Mouse (Mus musculus) c-Kit-positive CD71-positive TER-119-negative erythroid progenitor cells, embryonic 14.5 days (primary cell): Measurements from ENCODE around the gene Iqck.

ENCODE experiments used
- DNase-seq: peaks from one replicate; pipeline ENCODE4 v3.0.0-alpha.2; 2013; ENCODE audit warnings: low read depth

Iqck gene

DNA sequence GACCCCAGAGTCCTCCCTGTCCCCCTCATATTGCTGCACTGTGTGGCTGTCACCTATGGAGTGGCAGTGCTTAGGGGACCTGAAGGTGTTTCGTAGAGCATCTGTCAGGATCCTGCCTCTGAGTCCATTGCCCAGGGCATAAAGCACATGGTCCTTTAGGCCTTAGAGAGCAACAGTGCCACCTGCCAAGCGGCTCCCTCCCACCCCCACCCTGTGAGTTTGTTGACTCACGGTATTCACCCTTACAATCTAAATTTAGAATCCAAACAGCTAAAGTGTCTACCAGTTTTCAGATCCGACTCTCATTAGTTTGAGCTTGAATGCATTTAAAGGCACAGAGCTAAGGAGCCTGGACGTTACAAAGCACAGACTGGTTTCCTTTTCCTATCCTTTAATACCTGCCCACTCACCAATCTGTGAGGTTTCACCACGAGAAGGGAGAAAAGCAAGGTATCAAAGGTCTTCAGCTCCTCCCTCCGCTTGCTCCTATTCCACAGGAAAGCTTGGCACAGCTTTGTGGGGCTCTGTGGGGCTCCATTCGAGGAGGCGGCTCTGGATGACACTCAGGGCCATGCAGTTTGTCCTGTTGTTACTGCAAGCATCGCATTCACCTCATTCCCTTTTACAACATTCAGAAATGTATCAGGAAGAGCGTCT is 98.2 kb downstream of the Iqck start:
- no peak for DNase-seq

DNA sequence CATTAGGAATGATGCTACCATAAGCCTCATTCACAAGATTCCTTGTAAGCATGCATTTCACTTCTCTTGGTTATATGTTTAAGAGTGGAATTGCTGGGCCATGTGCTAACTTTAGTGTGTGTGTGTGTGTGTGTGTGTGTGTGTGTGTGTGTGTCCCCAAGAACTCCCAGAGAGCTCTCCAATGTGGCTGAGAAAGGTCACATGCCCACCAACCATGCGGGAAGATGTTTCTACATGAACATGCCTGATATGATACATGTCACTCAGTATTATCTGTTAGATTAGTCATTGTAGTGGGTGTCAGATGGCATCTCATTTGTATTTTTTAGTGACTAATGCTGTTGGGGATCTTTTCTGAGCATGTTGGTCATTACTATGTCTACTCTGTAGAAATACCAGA is 99.4 kb downstream of the Iqck start:
- DNase-seq, result no peak

DNA sequence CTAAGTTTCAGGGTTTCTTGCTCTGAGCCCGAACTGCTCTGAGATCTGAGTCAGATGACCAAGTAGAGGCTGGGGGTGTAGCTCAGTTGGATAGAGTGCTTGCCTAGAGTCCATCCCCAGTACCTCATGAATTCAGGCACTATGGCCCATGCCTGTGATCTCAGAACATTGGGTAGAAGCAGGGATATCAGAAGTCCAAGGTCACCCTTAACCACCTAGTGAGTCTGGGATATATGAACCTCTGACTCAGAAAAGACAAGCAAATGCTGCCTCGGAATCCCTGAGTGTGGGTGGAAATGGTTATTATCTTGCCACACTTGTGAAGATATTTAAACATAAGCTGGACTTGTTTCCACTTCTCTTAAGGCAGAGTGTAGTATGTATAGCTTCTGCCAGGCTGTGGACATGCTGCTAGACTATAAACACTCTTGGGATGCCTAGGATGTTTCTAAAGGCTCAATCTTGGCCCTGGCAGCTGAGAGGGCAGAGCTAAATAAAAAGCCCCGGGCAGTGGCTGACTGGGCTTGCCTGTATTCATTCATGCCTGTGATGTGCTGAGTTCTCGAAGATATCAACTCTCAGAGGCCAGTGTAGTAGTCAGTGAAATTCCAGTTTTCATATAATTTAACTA is 101.2 kb downstream of the Iqck start:
- DNase-seq, result no peak

DNA sequence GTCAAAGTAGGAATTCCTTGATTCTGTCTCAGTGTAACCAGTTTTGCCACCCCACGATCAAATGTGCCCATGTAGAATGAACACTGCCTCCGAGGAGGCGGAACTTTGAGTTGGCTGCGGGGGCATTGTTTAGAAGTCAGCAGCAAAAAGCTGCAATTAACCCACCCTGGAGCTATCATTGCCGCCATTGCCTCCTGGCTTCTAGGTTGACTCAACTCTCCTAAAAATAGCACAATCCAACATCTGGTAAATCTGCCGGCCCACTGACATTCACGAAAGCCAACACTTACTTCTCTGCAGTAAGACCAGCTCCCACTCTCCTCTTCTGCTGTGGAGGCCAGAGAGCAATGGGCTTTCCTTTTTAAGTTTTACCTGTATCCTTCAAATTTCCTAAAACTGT is 103.7 kb downstream of the Iqck start:
- DNase-seq, result no peak

DNA sequence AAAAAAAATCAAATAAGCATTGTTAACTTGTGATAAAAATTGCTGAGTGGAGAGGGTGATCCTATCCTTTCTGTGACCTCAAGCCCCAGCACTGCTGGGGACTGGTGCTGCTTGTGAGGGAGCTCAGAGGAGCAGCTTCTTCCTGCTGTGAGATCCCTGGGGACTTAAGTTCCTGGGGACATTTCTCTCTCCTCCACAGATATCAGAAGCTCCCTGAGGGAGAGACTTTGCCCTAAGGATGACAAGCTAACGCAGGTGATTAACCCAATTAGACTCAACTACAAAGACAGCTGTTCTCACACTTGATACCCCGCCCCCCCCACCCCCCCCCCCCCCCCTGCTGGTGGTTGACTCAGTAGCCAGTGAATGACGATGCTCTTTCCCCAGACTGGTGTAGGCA is 109.2 kb downstream of the Iqck start:
- no peak for DNase-seq

DNA sequence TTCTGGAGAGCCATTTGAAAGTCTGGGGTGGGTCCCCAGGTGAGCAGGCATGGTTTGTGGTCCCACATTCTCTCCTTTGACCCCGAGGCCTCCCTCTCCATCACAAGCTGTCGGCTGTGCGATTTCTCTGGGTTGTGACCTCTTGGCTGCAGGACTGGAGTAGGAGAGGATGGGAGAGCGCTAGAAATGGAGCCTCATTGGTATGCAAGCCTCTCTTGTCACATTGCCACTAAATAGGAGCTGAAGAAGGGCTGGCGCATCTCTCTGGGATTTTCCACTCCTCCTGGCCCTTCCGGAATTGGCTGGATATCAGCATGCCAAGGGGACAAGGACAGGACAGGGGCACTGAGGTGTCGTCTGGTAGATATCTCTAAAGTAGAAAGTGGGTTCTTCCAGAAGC is 109.6 kb downstream of the Iqck start:
- no peak for DNase-seq

DNA sequence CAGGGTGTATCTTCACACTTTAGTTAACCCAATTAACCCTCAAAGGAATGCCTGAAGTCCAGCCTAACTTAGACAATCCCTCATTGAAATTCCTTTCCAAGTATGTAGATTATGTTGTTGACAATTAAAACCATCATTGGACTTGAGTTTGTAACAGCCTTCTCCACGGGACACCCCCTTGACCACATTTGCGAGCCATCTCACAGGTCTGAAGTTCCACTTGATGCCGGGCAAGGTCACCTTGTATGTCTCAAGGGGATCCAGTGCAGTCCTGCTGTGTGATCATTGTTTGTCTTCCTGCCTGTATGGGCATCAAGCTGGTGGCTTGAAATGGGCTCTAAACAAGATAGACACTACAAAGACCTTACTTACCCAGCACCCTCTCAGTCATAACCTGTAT is 113.3 kb downstream of the Iqck start:
- no peak for DNase-seq

DNA sequence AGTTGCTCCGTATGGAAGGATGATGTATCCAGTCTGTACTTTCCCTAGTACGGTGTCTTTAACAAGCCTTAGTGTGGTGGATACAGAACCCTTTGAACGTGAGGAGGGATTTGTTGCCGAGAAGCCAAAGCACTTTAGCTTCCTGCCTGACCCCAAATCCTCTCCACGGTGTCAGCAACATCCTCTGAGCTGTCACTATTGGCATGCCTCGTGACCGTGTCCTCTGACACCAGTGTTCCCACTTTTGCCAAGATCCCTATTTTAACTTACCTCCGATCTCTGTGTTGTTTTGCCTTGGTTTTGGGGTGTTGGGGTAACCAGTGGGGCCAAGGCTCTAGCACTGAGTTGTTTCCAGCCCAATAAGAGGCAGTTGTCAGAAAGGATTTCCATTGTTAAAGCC is 115.9 kb downstream of the Iqck start:
- no peak for DNase-seq

DNA sequence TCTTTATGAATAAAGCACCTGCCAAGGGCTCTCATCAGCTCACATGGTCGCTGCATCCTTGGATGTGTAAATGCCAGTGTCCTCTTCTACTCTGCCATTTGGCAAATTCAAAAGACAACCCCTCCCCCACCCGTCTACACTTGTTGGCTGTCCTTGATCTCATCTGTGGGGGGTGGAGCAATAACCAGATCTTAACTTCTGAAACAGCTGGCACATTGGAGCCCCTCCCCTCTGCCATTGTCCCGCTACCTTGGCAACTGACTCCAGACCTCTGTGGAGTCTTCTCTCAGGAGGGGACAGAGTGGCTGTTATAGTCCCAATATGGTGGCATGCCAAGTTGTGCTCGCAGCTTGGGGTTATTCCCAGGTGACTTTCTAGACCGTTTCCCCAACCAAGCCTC is 116.8 kb downstream of the Iqck start:
- no peak for DNase-seq

DNA sequence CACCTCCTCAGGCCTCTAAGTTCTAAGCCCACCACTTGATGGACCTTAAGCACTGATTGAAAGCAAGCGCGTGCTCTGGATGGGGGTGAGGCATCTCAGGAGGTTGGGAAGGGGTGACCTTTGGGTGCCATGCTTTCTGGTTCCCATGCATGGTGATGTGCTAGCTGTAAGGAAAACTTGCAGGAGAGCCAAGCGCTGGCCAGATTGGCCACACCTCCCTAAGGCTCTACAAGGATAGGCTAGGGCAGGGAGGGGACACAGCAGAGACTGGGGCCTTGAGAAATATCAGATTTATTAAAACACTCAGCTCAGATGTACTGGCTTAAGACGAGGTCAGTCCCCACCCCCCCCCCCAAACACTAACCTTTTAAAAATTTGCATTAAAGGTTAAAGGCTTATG is 117.8 kb downstream of the Iqck start:
- DNase-seq, result no peak

DNA sequence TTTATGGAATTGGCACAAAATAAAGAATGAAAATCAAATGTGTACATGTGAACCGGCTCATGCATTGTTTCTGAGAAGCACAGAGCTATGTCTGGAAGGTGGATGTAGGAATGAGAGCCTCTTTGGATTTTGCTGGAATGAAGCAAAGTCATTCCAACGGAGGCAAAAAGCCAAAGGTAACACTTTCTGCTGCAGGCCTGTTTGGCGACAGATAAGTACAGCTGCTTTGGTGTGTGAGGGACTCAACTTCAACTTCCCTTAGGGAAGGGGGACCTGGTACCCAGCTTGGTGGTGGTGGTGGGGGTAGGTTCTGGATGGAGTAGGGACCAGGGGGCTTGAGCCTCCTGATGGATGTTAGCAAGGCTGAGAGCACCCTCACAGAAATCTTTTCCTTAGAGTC is 120.3 kb downstream of the Iqck start:
- no peak for DNase-seq

DNA sequence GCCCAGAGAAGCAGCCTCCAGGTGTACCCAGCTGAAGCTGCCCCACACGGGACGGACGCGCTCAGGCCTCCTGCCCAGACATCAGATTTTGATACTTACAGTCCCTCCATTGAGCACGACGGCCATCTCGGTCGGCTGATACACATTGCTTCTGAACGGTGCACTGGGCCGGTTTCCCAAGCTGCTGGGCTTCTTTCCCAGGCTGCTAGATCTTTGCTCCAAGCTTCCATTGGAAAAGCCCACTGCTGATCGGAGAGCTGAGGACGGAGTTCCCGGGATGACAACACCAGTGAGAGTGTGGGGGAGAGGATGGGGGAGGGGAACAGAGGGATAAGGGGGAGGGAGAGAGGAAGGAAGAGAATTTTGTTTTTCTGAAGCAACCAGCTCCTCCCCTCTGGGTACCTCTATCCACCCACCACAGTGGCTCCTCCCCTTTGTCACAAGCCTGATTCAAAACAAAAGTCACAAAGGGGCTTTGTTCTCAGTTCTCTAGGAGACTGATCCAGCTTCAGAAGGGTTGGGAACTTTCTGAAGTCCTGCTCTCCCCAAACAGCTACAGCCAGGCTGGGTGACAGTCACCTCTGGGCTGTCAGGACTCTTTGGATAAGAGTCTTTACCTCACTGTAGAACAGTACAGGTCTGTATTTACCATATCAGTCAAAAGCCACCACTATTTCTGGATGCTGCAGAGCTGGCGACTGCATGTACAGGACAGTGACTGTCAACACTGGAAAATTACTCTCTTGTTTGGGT is 121.0 kb downstream of the Iqck start:
- DNase-seq, result no peak

DNA sequence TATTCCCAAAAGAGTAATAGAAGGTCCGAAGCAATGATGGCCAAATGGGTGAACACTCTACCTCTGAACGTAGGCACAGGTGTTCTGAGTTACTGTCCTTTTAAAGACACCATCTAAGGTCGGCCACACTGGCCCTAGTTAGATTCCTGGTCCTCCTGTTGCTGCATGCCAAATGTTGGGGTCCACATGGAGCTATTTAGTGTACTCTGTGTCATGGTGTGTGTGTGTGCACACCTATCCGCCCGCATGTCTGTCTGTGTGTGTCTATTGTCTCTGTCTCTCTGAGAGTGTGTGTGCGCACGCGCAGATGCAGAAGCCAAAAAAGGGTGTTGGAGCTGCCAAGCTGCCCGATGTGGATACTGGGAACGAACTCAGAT is 121.6 kb downstream of the Iqck start:
- no peak for DNase-seq

DNA sequence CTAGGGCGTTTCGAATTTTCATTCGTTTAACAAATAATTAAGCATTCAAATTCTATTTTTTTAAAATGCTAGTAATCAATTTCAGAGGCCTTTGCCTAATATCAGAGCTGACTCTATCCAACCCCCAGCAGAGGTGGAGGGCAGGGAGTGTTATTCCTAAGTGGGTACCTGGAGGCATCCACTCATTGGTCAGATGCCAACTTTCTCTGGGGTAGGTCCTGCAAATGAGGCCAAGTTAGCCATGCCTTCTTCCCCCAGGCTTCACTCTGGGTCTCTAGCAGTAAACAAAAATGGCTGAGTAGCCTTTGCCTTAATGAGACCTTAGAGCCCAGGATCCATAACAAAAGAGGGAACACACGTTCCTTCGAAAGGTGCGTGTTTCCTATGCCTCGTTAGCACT is 123.6 kb downstream of the Iqck start:
- no peak for DNase-seq

DNA sequence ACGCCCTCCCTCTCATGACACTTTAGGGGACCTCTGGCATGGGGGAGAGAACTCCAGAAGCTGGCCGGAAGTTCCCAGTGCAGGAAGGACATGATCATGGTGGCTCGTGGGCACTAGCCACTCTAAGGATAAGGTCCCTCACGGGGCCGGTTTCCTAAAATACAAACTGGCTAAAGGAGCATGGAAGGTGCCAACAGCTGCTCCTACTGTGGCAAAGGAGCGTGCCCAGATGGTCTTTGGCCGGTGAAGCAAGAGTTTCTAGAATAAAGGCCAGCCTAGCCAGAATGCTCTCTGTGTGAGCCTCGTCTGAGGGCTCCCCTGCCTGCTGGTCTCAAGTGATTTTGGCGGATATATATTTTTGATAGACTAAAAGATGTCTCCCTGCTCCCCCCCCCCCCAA is 124.2 kb downstream of the Iqck start:
- no peak for DNase-seq

DNA sequence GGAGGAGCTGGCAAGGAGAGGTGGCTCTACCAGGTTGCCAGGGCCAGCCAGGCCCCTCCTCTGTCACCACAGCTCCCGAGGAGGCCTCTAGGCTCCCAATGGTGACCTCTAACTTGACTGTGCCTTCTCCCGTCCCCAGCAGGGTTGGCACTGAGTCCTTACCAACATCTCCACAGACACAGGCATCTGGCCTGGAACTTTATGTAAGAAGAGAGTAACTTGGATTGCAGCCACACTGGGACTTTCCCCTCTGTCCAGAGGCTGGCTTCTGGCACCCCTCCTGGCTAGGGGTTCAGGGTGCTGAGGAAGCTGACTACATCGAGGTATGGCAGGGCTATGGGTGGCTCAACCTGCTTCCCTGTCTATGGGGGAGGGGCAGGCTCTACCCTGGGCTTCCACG is 125.8 kb downstream of the Iqck start:
- DNase-seq, result no peak

DNA sequence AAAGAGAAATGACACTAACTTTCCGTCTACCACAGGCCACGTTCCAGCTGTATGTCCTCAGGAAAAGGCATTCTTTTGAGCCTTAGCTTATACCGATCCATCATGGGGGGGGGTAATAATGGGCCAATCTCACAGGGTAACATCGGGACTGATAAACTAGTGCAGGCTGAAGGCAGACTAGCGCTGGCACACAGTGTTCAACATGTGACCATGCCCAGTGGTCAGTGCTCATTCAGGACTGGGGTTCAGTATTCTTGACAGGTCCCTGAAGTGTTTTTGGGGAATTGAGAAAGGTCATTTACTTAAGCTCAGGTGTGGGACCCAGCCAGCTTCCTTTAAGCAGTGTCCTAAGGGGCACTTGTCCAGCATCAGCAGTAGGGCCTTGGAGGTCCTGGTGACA is 126.3 kb downstream of the Iqck start:
- DNase-seq, result no peak

DNA sequence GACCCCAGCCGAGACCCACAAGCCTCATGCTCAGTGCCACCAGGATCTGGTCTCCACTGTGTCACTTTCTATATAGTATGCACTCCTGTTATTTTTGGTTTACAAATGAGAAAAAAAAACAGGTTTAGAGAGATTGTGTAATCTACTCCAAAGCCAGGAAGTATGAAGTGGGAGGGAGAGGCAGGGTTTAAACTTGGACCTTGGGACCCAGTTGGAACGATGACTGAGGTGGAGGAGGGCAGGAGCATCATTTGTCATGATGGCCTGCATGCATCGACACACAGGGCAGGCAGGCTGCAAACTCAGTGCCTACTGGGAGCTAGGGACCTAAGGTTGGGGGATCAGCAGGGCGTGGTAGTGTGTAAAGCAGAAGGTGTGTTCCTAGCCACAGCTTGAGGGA is 127.0 kb downstream of the Iqck start:
- DNase-seq, result no peak

DNA sequence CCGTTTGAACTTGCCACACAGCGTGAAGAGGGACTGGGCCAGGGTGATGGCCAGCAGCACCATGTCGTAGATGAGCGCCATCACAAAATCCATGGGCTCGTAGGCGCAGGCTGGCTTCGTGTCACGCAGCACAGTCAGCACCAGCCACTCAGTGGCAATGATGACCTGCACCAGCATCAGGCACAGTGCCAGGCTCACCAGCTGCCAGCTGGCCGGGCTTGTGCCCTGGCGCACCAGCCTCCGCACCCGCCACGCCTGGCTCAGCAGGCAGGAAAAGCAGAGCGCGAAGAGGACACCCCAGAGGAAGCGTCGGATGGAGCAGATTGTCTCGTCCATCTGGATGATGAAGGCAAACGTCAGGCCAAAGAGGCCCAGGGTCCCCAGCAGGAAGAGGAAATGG is 128.4 kb downstream of the Iqck start:
- DNase-seq, result no peak

DNA sequence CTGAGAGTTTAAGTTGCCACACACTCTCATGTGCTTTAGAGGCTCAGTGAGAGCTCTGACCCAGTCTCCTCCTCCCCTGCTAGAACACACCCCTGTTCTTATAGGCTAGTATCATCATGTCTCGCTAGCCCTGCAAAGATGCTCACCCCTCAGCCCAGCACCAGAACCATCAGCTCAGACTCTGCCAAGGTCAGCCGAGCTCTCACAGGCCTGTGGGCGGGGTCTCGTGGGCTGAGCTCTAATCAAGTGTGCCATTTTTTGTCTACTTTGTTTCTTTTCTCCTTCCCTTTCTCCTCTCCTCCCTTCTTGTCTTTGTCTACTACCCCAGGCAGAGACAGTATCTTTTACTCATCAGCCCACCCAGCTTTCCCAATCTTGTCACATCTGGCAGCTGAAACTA is 130.2 kb downstream of the Iqck start:
- no peak for DNase-seq

DNA sequence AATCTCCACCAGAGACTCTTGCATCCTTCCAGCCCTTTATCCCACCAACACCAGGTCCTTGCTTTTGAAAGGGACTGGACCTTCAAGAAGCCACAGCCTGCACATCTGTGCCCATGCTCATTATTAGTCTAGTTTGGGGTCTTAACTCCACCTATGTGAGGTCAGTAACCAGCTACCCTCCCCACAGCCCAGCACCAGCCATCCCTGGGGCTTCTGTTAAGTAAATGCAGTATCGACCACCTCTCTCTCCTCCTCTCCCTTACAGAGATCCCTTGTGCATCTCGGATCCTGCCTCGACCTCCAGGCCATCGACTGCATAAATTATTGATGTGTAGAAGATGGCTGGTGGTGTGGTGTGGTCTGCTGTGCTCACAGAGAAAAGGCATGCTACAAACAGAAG is 130.8 kb downstream of the Iqck start:
- DNase-seq, result no peak

DNA sequence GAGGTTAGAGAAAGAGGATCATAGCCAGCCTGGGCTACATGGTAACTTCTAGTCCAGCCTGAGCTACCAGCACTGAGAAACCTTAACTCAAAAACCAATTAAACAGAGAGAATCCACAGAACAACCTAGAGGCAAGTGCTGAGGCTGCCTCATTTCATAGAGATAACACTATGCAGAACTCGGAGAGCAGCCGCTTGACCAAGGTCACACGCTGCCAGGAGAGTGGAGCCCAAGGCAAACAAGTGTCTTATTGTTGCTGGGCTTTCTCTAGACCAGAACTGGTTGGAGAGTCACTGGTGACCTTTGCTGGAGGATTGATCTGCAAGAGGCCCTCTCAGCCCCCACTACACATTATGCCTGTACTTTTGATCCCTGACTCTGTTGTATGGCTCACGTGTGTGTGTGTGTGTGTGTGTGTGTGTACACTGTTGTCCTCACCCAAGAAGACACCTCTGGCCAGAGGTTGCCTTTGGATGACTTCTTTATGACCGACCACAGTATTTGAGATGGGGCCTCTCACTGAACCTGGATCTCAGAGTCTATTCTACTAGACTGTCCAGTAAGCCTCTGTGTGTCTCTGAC is 133.8 kb downstream of the Iqck start:
- no peak for DNase-seq

DNA sequence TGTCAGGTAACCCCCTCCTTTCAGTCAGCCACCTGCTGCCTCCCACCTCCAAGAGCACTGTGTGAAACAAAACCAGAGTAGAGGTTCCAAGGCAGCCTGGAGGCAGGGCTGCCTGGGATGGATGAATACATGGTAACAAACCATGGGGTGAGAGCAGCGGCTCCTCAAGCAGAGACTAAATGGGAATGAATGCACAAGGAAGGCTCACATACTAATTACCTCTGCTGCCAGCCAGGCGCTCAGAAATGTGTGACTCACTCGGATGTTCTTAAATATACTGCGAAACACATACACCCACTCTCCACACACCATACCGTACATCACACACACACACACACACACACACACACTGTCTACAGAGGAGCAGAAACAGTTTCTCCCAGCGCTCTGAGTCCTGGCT is 134.7 kb downstream of the Iqck start:
- DNase-seq, result no peak
